Mouse (Mus musculus) liver, postnatal 0 days (tissue): Measurements from ENCODE around the gene Zfp770.

Experiments
- CTCF ChIP-seq: sonication (generic); IDR thresholded peaks from 2 replicates; pipeline ENCODE4 v1.5.1; 2016; ENCODE audit warnings: antibody characterized with exemption, low read depth
- EP300 ChIP-seq: IDR thresholded peaks from 2 replicates; pipeline ENCODE4 v1.6.1; 2016; ENCODE audit warnings: antibody characterized with exemption, low read depth, mild to moderate bottlenecking

- TF ChIP-seq CTCF, result no peak
- no peak for TF ChIP-seq EP300
These were observed 36.4 kb upstream of the Zfp770 start for GRCm38 (mm10) chr2:114237639-114238038.
